In the genomic region with DNA sequence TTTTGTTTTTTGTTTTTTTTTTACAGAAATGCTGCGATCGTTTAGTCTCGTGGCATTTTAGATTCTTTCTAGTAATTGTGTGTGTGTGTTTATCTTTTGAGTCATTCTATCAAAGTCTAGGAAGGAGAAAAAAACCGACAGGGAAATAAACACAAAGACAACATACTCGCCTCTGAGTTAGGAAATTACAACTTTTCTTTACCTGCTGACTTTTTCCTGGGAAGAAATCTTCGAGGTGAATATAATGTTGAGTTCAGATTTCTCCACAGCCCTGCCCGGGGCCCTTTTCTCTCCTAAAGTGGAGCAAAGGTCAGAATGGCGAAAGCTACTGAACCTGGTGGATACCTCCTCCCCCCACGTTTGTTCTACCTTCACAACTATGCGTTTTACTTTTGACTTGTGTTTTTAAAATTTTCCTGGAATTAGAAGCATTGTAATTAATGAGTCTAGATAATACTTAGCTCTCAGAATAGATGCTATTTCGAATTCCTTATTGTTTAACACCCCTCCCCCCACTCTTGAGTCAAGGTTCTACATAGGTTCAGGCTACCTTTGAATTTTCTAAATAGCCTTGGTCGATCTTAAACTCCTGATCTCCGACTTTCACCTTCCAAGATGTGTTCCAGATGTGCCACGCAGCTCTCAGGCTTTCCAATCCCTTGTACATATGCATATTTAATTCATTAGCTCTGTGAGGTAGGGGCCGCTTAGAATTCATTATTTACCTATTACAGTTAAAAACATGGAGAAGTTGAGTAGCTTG, we compare ENCODE assay signal across 8 mouse cellular contexts. TPM values are rescaled to one million over a fixed set of nuclear protein-coding genes. Genes with fewer than 3 reads are reported as not detected.
A peak's percentile ranks its signal among the peaks of the same experiment; 100 is the strongest.
DNase-seq lines count a peak whose midpoint lies in the region; ATAC-seq lines count a peak whose summit lies in the region.

No protein-coding gene starts in this region.

- H3K9ac ChIP-seq in heart, embryonic 11.5 days (ENCODE audit: low read depth, low read length): peak overlapping the region; percentile 96
- H3K9ac ChIP-seq in heart, embryonic 16.5 days (ENCODE audit: low read length): peak overlapping the region; percentile 95
- H3K9ac ChIP-seq in liver, embryonic 13.5 days: peak overlapping the region; percentile 95

- no peaks in the 10 kb centered on the region for H3K36me3 ChIP-seq in heart, embryonic 11.5 days (ENCODE audit: control insufficient read depth, insufficient read depth, low read length)
- H3K36me3 ChIP-seq in heart, embryonic 16.5 days (ENCODE audit: control insufficient read depth, insufficient read depth): no peaks in the 10 kb centered on the region
- H3K36me3 ChIP-seq in liver, embryonic 13.5 days: no peaks in the 10 kb centered on the region

- WGBS in heart, embryonic 11.5 days (ENCODE audit: insufficient replicate concordance): 33% methylated on average over 15 of the region's 15 CpGs
- 38% methylated on average over 15 of the region's 15 CpGs for WGBS in heart, embryonic 16.5 days
- 23% methylated on average over 15 of the region's 15 CpGs for WGBS in liver, embryonic 13.5 days (ENCODE audit: insufficient replicate concordance)

- H3K27me3 ChIP-seq in heart, embryonic 11.5 days (ENCODE audit: control insufficient read depth, insufficient read depth, low read length): no peaks in the 10 kb centered on the region
- no peaks in the 10 kb centered on the region for H3K27me3 ChIP-seq in heart, embryonic 16.5 days (ENCODE audit: control insufficient read depth, insufficient read depth, low read length)
- no peaks in the 10 kb centered on the region for H3K27me3 ChIP-seq in liver, embryonic 13.5 days

- no peaks in the 10 kb centered on the region for H3K9me3 ChIP-seq in heart, embryonic 11.5 days (replicated peaks; ENCODE audit: control insufficient read depth, low read length)
- H3K9me3 ChIP-seq in heart, embryonic 16.5 days (replicated peaks; ENCODE audit: control insufficient read depth, low read length): no peaks in the 10 kb centered on the region; the same call in 1 of the 2 replicates
- no peaks in the 10 kb centered on the region for H3K9me3 ChIP-seq in liver, embryonic 13.5 days (replicated peaks)

- H3K27ac ChIP-seq in heart, embryonic 11.5 days (ENCODE audit: low read depth, low read length): peak overlapping the region; percentile 98
- peak overlapping the region; percentile 99 for H3K27ac ChIP-seq in heart, embryonic 16.5 days (ENCODE audit: low read length)
- peak overlapping the region; percentile 96 for H3K27ac ChIP-seq in liver, embryonic 13.5 days

- DNase-seq in heart, adult 9 months (ENCODE audit: low spot score in 2 of 2): no peak
- peak; percentile 30 for DNase-seq in NIH3T3 (ENCODE audit: low read depth)
- no peak for DNase-seq in liver, embryonic 13.5 days
- DNase-seq in ovary, postnatal 36 days (ENCODE audit: low spot score): no peak
- DNase-seq in urinary bladder, postnatal 25 days (ENCODE audit: low spot score): no peak
- DNase-seq in layer of hippocampus, adult 9-11 months: no peak

- peak overlapping the region; percentile 95 for H3K4me2 ChIP-seq in heart, embryonic 11.5 days
- peak overlapping the region; percentile 95 for H3K4me2 ChIP-seq in heart, embryonic 16.5 days (ENCODE audit: low read depth, low read length)
- H3K4me2 ChIP-seq in liver, embryonic 13.5 days: peak overlapping the region; percentile 97

- peaks cover 10% of the 10 kb centered on the region; the same call in 1 of the 2 replicates for H3K4me1 ChIP-seq in heart, embryonic 11.5 days (ENCODE audit: control insufficient read depth, insufficient read depth, low read length)
- peaks cover 16% of the 10 kb centered on the region for H3K4me1 ChIP-seq in heart, embryonic 16.5 days (ENCODE audit: control insufficient read depth, insufficient read depth, low read length)
- peaks cover 42% of the 10 kb centered on the region for H3K4me1 ChIP-seq in liver, embryonic 13.5 days (replicated peaks)

- no peak for ATAC-seq in heart, embryonic 11.5 days (replicated peaks; ENCODE audit: insufficient number of reproducible peaks, low FRiP score, low TSS enrichment)
- no peak for ATAC-seq in heart, embryonic 16.5 days (replicated peaks; ENCODE audit: extremely low read depth, insufficient read depth, low FRiP score)
- ATAC-seq in liver, embryonic 13.5 days (ENCODE audit: low read depth): no peak

- H3K4me3 ChIP-seq in heart, embryonic 11.5 days (ENCODE audit: low read depth, low read length): peak overlapping the region; percentile 59
- peak overlapping the region; percentile 67 for H3K4me3 ChIP-seq in heart, embryonic 16.5 days (ENCODE audit: low read length)
- peak overlapping the region; percentile 73 for H3K4me3 ChIP-seq in liver, embryonic 13.5 days (replicated peaks)

RNA-seq across cellular contexts. Expression of gene Slc38a2, which starts 11.0 kb away (rescaled TPM):
- polyA plus RNA-seq in heart, embryonic 11.5 days (2014; fragmentation: Nextera tagmentation; extraction: Ambion mirVana): 139 and 157 TPM in 2 replicates
- 178 and 190 TPM in 2 replicates for polyA plus RNA-seq in heart, embryonic 16.5 days (2015; fragmentation: Nextera tagmentation; extraction: Ambion mirVana)
- 33.8 and 45.3 TPM in 2 replicates for polyA plus RNA-seq in liver, embryonic 13.5 days (2015; fragmentation: Nextera tagmentation; extraction: Ambion mirVana)
